Mouse (Mus musculus) heart, adult 2 months (tissue): ENCODE measurements at regions not wholly inside any gene's neighbourhood (a gene's known extent, or its start where the extent isn't known, plus 50 kb on each side); places are given as distances from the start of the nearest gene placed in this dataset.

Experiments
- DNase-seq, 2 experiments: peaks; one replicate each; pipeline ENCODE4 v3.0.0; 2021
- H3K27ac ChIP-seq: fragments of 200-600 bp; 2 replicates; pipeline ENCODE4 v1.8.1; 2022
- H3K27me3 ChIP-seq: fragments of 200-500 bp; 2 replicates; pipeline ENCODE4 v1.6.1; 2012; ENCODE audit warnings: mild to moderate bottlenecking, low read length, inconsistent platforms, mixed read lengths; ENCODE audit not compliant: control insufficient read depth, insufficient read depth
- H3K36me3 ChIP-seq: fragments of 200-500 bp; 2 replicates; pipeline ENCODE4 v1.6.1; 2012; ENCODE audit warnings: low read length, inconsistent platforms; ENCODE audit not compliant: control insufficient read depth, insufficient read depth
- H3K4me1 ChIP-seq: fragments of 200-500 bp; 2 replicates; pipeline ENCODE4 v1.6.1; 2011; ENCODE audit warnings: low read length; ENCODE audit not compliant: control insufficient read depth, insufficient read depth
- H3K4me3 ChIP-seq: fragments of 200-600 bp; 2 replicates; pipeline ENCODE4 v1.8.1; 2022
- H3K79me2 ChIP-seq: fragments of 200-500 bp; replicated peaks from 2 replicates; pipeline ENCODE4 v1.6.1; 2012; ENCODE audit warnings: mild to moderate bottlenecking, inconsistent platforms, low read length, moderate library complexity, mixed read lengths; ENCODE audit not compliant: control insufficient read depth, insufficient read depth
- H3K9ac ChIP-seq: fragments of 200-500 bp; 2 replicates; pipeline ENCODE4 v1.6.1; 2012; ENCODE audit warnings: low read depth, mild to moderate bottlenecking, control low read depth, inconsistent platforms, low read length, mixed read lengths
- CTCF ChIP-seq: fragments of 200-600 bp; IDR thresholded peaks from 2 replicates; pipeline ENCODE4 v1.8.1; 2022; ENCODE audit warnings: antibody characterized with exemption, mild to moderate bottlenecking, moderate library complexity
- EP300 ChIP-seq: fragments of 200-500 bp; IDR thresholded peaks from 2 replicates; pipeline ENCODE4 v1.6.1; 2011; ENCODE audit warnings: low read depth, low read length, control low read depth; ENCODE audit not compliant: insufficient read depth
- POLR2A ChIP-seq: fragments of 200-500 bp; IDR thresholded peaks from 2 replicates; pipeline ENCODE4 v1.6.1; 2011; ENCODE audit warnings: mild to moderate bottlenecking, low read depth, low read length, control low read depth; ENCODE audit not compliant: insufficient read depth
- WGBS: fragments of 180-500 bp; shearing (Covaris S2); methylation state at CpG from one replicate; pipeline ENCODE4 v1.1.7; 2018; 5-methylcytosine and 5-hydroxymethylcytosine counted together
- intact Hi-C: fragments of 180-260 bp; cut with DNase I; formaldehyde crosslinking; loops from one replicate; pipeline ENCODE4 v1.15.1; 2025

- Histone ChIP-seq H3K79me2 (no peaks in the 10 kb centered on the region), H3K27me3 (no peaks in the 10 kb centered on the region), H3K4me3 (no peak overlapping the region), H3K36me3 (no peaks in the 10 kb centered on the region), H3K4me1 (no peaks in the 10 kb centered on the region), H3K9ac (no peak overlapping the region), H3K27ac (no peak overlapping the region)
- intact Hi-C loops: no loop called here
- TF ChIP-seq POLR2A (no peak), CTCF (no peak), EP300 (no peak)
- DNase-seq: no peak
- whole genome bisulfite sequencing: 81% methylated on average over 3 of the region's 3 CpGs
Observed at GRCm38 (mm10) chr8:75291921-75292320, 78.2 kb downstream of the Rasd2 start.

- Histone ChIP-seq H3K4me3 (no peak overlapping the region), H3K36me3 (no peaks in the 10 kb centered on the region), H3K27ac (no peak overlapping the region), H3K27me3 (no peaks in the 10 kb centered on the region), H3K79me2 (no peaks in the 10 kb centered on the region), H3K9ac (no peak overlapping the region), H3K4me1 (no peaks in the 10 kb centered on the region)
- DNase-seq: no peak
- TF ChIP-seq POLR2A (no peak), CTCF (no peak), EP300 (no peak)
- intact Hi-C loops: no loop called here
- WGBS: 74% methylated on average over 8 of the region's 8 CpGs
Observed at GRCm38 (mm10) chr8:75289933-75290332, 76.2 kb downstream of the Rasd2 start.
